Mouse (Mus musculus) hindbrain, postnatal 0 days (tissue): Measurements from ENCODE around the gene Gm20662. TPM values are rescaled to one million over a fixed set of nuclear protein-coding genes. Genes with fewer than 3 reads are reported as not detected.

Source experiments
- ATAC-seq: fragments of 200-750 bp; cut with Nextera tagmentation; 2 replicates; pipeline ENCODE4 v1.8.0; 2017; ENCODE audit warnings: mild to moderate bottlenecking, moderate TSS enrichment, moderate library complexity
- DNase-seq: peaks from one replicate; pipeline ENCODE4 v3.0.0-alpha.2; 2015; ENCODE audit warnings: low spot score
- H3K27ac ChIP-seq: fragments of 300-500 bp; sonication (generic); 2 replicates; pipeline ENCODE4 v1.5.1; 2014; ENCODE audit warnings: mild to moderate bottlenecking
- H3K27me3 ChIP-seq: fragments of 300-500 bp; sonication (generic); 2 replicates; pipeline ENCODE4 v1.6.1; 2014; ENCODE audit warnings: low read length, mixed read lengths; ENCODE audit not compliant: insufficient read depth
- H3K36me3 ChIP-seq: fragments of 300-500 bp; sonication (generic); 2 replicates; pipeline ENCODE4 v1.6.1; 2014; ENCODE audit warnings: low read length, mixed read lengths; ENCODE audit not compliant: insufficient read depth
- H3K4me1 ChIP-seq: fragments of 300-500 bp; sonication (generic); 2 replicates; pipeline ENCODE4 v1.6.1; 2014; ENCODE audit warnings: antibody characterized with exemption, low read length, mixed read lengths; ENCODE audit not compliant: insufficient read depth
- H3K4me2 ChIP-seq: fragments of 300-500 bp; sonication (generic); 2 replicates; pipeline ENCODE4 v1.6.1; 2014; ENCODE audit warnings: low read depth, mild to moderate bottlenecking, low read length, moderate library complexity, mixed read lengths
- H3K4me3 ChIP-seq: fragments of 300-500 bp; sonication (generic); 2 replicates; pipeline ENCODE4 v1.5.1; 2014; ENCODE audit warnings: low read length
- H3K9ac ChIP-seq: fragments of 300-500 bp; sonication (generic); replicated peaks from 2 replicates; pipeline ENCODE4 v1.6.1; 2014; ENCODE audit warnings: mild to moderate bottlenecking, low read length, moderate library complexity, mixed read lengths
- H3K9me3 ChIP-seq: fragments of 300-500 bp; sonication (generic); 2 replicates; pipeline ENCODE4 v1.6.1; 2016; ENCODE audit warnings: low read length, mixed read lengths
- CTCF ChIP-seq: IDR thresholded peaks from 2 replicates; pipeline ENCODE4 v1.5.1; 2016; ENCODE audit warnings: antibody characterized with exemption, control low read depth, low read depth
- WGBS: fragments of 180-500 bp; shearing (Covaris S2); extraction: QIAGEN DNeasy Blood & Tissue Kit; methylation state at CpG from one replicate; pipeline ENCODE4 v1.1.7; 2014; 5-methylcytosine and 5-hydroxymethylcytosine counted together
- polyA plus RNA-seq: library from polyadenylated mRNA; unstranded; fragments of >200 nt; fragmentation: Nextera tagmentation; extraction: Ambion mirVana; gene quantifications from 2 replicates; pipeline ENCODE4 v1.2.1, GENCODE M21; 2015
- total RNA-seq: library from RNA; depleted of rRNA; stranded (reverse); fragments of >200 nt; gene quantifications from 2 replicates; pipeline ENCODE4 v1.2.3, GENCODE M21; 2014

Gm20662 gene
- total and polyA plus RNA-seq, 2 experiments from 2014 or later, result 3.3 TPM; not detected in 1

DNA sequence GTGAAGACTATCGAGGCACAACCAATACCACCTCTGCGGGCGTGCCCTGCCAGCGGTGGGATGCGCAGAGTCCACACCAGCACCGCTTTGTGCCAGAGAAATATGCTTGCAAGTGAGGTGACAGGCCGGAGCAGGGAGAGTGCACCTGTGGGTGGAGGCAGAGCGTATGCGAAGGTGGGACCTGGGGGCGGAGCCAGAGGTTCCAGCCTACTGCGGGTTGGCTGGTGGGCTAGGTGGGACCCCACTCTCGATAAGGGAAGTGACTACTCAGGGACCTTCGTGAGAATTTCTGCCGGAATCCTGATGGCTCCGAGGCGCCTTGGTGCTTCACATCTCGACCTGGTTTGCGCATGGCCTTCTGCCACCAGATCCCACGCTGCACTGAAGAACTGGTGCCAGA is 86.4 kb downstream of the Gm20662 start:
- H3K9ac ChIP-seq, result peak overlapping the region; percentile 30; the same call in 1 of the 2 replicates
- TF ChIP-seq CTCF, result no peak
- H3K9me3 ChIP-seq, result no peaks in the 10 kb centered on the region
- peaks cover 12% of the 10 kb centered on the region; the same call in 1 of the 2 replicates for H3K27me3 ChIP-seq
- peak overlapping the region; percentile 42 for H3K4me2 ChIP-seq
- H3K27ac ChIP-seq, result no peak overlapping the region
- DNase-seq, result peak; percentile 27
- no peak for ATAC-seq
- 7% methylated on average over 18 of the region's 19 CpGs for WGBS
- peaks cover 18% of the 10 kb centered on the region for H3K4me1 ChIP-seq
- peaks cover 37% of the 10 kb centered on the region for H3K36me3 ChIP-seq
- H3K4me3 ChIP-seq, result peak overlapping the region; percentile 16

DNA sequence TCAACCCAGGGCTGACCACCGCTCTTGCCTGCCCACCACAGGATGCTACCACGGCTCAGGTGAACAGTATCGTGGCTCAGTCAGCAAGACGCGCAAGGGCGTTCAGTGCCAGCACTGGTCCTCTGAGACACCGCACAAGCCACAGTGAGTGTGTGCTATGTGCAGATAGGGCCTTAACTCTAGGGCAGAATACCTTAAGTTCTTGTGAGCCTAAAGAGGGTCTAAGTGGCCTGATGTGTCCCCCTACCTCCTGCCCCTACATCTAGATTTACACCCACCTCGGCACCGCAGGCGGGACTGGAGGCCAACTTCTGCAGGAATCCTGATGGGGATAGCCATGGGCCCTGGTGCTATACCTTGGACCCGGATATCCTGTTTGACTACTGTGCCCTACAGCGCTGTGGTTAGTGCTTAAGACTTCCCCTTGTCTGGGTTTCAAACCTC is 86.9 kb downstream of the Gm20662 start, which contains the start of gene Rnf123:
Gene Rnf123, minus strand, starts transcription at position 359 of the 444 bp plus-strand sequence.
- TF ChIP-seq CTCF, result no peak
- H3K4me2 ChIP-seq, result peak within 1 kb of the TSS; percentile 42
- H3K9ac ChIP-seq, result peak within 1 kb of the TSS; percentile 30; the same call in 1 of the 2 replicates
- 32% methylated on average over 12 of the region's 12 CpGs for WGBS
- no peak within 1 kb of the TSS for H3K27ac ChIP-seq
- H3K9me3 ChIP-seq, result no peaks in the 10 kb centered on the region
- no peak for ATAC-seq
- H3K27me3 ChIP-seq, result peaks cover 12% of the 10 kb centered on the region; the same call in 1 of the 2 replicates
- peaks cover 13% of the 10 kb centered on the region for H3K4me1 ChIP-seq
- H3K36me3 ChIP-seq, result peaks cover 38% of the 10 kb centered on the region
- peak within 1 kb of the TSS; percentile 16 for H3K4me3 ChIP-seq
- no peak for DNase-seq

DNA sequence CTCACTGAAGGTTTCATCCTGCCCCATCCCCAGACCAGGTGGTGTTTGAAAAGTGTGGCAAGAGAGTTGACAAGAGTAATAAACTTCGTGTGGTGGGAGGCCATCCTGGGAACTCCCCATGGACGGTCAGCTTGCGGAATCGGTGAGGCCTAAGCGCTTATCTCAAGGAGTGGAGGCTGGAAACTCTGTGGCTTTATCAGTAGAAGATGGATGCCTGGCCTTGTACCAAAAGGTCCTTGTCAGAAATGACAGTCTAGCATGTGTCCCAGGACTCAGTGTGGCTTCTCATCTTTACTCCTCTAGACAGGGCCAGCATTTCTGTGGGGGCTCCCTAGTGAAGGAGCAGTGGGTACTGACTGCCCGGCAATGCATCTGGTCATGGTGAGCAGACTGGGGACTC is 87.4 kb downstream of the Gm20662 start:
- no peak for TF ChIP-seq CTCF
- Histone ChIP-seq H3K9me3 (no peaks in the 10 kb centered on the region), H3K9ac (no peak overlapping the region), H3K4me2 (no peak overlapping the region), H3K27ac (no peak overlapping the region), H3K4me3 (no peak overlapping the region), H3K4me1 (peaks cover 8% of the 10 kb centered on the region), H3K27me3 (peaks cover 12% of the 10 kb centered on the region; the same call in 1 of the 2 replicates), H3K36me3 (peaks cover 42% of the 10 kb centered on the region)
- no peak for DNase-seq
- whole genome bisulfite sequencing, result 83% methylated on average over 6 of the region's 6 CpGs
- no peak for ATAC-seq

DNA sequence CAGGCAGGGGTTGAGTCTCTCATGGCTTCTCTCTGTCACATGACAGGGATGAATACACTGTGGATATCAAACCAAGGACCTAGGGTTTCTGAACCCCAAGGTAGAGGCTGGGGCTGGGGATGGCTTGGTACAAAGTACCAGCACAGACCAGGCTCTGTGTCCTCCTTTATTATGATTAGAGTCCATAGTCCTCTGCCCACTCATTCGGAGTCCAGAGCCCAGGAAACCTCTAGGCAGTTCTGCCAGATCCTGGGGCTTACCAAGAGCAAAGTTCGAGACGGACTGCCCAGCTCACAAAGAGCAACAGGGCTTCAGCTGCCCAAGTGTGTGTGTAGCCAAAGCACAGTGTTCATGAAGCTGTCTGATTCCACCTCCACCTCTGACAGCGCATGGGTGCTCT is 89.1 kb downstream of the Gm20662 start:
- H3K36me3 ChIP-seq, result peaks cover 59% of the 10 kb centered on the region
- ATAC-seq, result no peak
- 93% methylated on average over 4 of the region's 4 CpGs for WGBS

DNA sequence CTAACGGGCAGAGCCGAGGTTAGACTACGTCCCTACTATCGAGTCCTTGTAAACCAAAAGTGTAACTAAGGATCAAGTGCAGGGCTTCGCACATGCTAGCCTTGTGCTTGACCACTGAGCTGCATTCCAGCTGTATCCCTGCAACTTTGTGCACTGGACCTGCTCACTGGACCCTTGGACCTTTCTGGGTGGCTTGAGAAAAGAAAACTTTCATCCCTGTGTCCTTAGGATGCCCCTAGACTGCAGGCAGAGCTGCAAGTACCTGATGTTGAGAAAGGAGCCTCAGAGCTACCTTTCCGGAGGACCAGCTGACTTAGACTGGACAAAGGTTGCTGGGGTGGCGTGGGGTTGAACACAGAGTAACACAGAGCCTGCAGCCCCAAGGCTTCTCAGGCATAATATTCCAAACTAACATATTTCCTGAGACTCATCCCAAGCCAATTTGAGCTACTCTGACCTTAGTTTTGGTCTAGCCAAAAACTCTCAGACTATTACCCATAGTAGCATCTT is 94.5 kb downstream of the Gm20662 start:
- Histone ChIP-seq H3K36me3 (peaks cover 61% of the 10 kb centered on the region), H3K27ac (no peak overlapping the region), H3K9me3 (no peaks in the 10 kb centered on the region), H3K4me3 (no peak overlapping the region), H3K4me2 (no peak overlapping the region), H3K9ac (no peak overlapping the region), H3K4me1 (0 out of 2 replicates have a peak, but pooled peaks cover 8% of the 10 kb centered on the region), H3K27me3 (no peaks in the 10 kb centered on the region)
- no peak for ATAC-seq
- TF ChIP-seq CTCF, result no peak
- WGBS, result 98% methylated on average over 7 of the region's 7 CpGs
- DNase-seq, result no peak

More for the DNA sequence above, 89.1 kb downstream of the Gm20662 start:
- no peak for TF ChIP-seq CTCF
- DNase-seq, result no peak
- Histone ChIP-seq H3K9me3 (no peaks in the 10 kb centered on the region), H3K27me3 (peaks cover 12% of the 10 kb centered on the region; the same call in 1 of the 2 replicates), H3K4me1 (0 out of 2 replicates have a peak, but pooled peaks cover 6% of the 10 kb centered on the region), H3K4me3 (no peak overlapping the region), H3K9ac (no peak overlapping the region), H3K4me2 (no peak overlapping the region), H3K27ac (no peak overlapping the region)

DNA sequence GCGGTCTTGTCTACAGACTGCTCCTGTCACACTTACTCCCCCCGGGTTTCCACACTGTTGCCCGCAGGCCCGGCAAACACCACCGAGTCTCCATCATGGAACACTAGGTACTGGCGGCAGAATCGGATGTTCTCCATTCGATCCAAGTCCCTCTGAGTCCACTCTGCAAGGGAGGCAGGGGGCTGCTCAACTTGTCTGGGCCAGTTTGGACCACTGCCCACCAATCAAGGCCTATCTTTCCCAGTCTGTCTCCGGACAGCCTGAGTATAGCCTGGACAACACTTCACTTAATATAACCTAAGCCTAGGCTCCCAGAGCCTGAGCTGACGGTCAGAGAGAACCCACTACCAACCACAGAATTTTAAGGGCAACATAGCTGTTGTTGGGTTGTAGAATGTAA is 97.4 kb downstream of the Gm20662 start:
- Histone ChIP-seq H3K4me1 (0 out of 2 replicates have a peak, but pooled peaks cover 8% of the 10 kb centered on the region), H3K9ac (peak overlapping the region; percentile 74), H3K27me3 (no peaks in the 10 kb centered on the region), H3K4me3 (peak overlapping the region; percentile 67), H3K9me3 (no peaks in the 10 kb centered on the region), H3K4me2 (peak overlapping the region; percentile 86), H3K36me3 (peaks cover 37% of the 10 kb centered on the region), H3K27ac (peak overlapping the region; percentile 77)
- no peak for TF ChIP-seq CTCF
- DNase-seq (no peak), ATAC-seq (no peak)
- 54% methylated on average over 10 of the region's 10 CpGs for WGBS
